Mouse (Mus musculus) kidney, adult 2 months (tissue): ENCODE measurements around the gene Gnl1. TPM values are rescaled to one million over a fixed set of nuclear protein-coding genes. Genes with fewer than 3 reads are reported as not detected.
A peak's percentile ranks its signal among the peaks of the same experiment; 100 is the strongest.
"Not testable (repeated sequence)": the region's sequence is repeated elsewhere in the genome, so short reads cannot be mapped to it uniquely, and the experiment has no call there.

Experiments used
- DNase-seq: peaks from one replicate; pipeline ENCODE4 v3.0.0; 2021
- H3K27ac ChIP-seq: fragments of 200-500 bp; 2 replicates; pipeline ENCODE4 v1.5.1; 2012; ENCODE audit warnings: low read depth, low read length, control low read depth, inconsistent platforms; ENCODE audit not compliant: insufficient read depth
- H3K27me3 ChIP-seq: fragments of 200-500 bp; replicated peaks from 2 replicates; pipeline ENCODE4 v1.6.1; 2012; ENCODE audit warnings: mild to moderate bottlenecking, moderate library complexity, low read length, inconsistent platforms; ENCODE audit not compliant: control insufficient read depth, insufficient read depth
- H3K36me3 ChIP-seq: fragments of 200-500 bp; 2 replicates; pipeline ENCODE4 v1.6.1; 2012; ENCODE audit warnings: mild to moderate bottlenecking, moderate library complexity, low read length, inconsistent platforms; ENCODE audit not compliant: control insufficient read depth, insufficient read depth
- H3K4me1 ChIP-seq: fragments of 200-500 bp; 2 replicates; pipeline ENCODE4 v1.6.1; 2011; ENCODE audit warnings: low read length; ENCODE audit not compliant: control insufficient read depth, insufficient read depth
- H3K4me3 ChIP-seq: fragments of 200-500 bp; 2 replicates; pipeline ENCODE4 v1.5.1; 2011; ENCODE audit warnings: mild to moderate bottlenecking, low read depth, low read length, control low read depth; ENCODE audit not compliant: insufficient read depth
- CTCF ChIP-seq: fragments of 200-500 bp; conservative IDR thresholded peaks from 2 replicates; pipeline ENCODE4 v1.5.1; 2011; ENCODE audit warnings: low read depth, mild to moderate bottlenecking, control low read depth, low read length, moderate library complexity, mixed read lengths; ENCODE audit not compliant: insufficient read depth, insufficient read length
- POLR2A ChIP-seq: fragments of 200-500 bp; IDR thresholded peaks from one replicate; pipeline ENCODE4 v1.6.1; 2011; ENCODE audit warnings: low read depth, low read length, control low read depth
- WGBS: fragments of 180-500 bp; shearing (Covaris S2); methylation state at CpG from one replicate; pipeline ENCODE4 v1.1.7; 2018; 5-methylcytosine and 5-hydroxymethylcytosine counted together
- polyA plus RNA-seq: library from polyadenylated mRNA; depleted of rRNA; stranded (reverse); fragments of >200 nt; gene quantifications from 2 replicates; pipeline ENCODE4 v1.2.3, GENCODE M21; 2012; rRNA removed

The Gnl1 gene
- polyA plus RNA-seq, 1 experiment, result 23.8 TPM

GRCm38 (mm10) chr17:36031583-36032331 lies 52.1 kb downstream of the Gnl1 start:
- TF ChIP-seq CTCF, result peak; percentile 41; the same call in 1 of the 2 replicates
- Histone ChIP-seq H3K27ac (peak overlapping the region; percentile 46; the same call in 1 of the 2 replicates), H3K4me3 (peak overlapping the region; percentile 53)
- peak; percentile 76 for DNase-seq
- WGBS, result under 1% methylated on average over 40 of the region's 40 CpGs
- not testable (repeated sequence) for H3K27me3 ChIP-seq, H3K4me1 ChIP-seq, H3K36me3 ChIP-seq

- 1% methylated on average over 25 of the region's 25 CpGs for WGBS
- DNase-seq, result peak; percentile 89
- peak within 1 kb of the TSS; percentile 46; the same call in 1 of the 2 replicates for H3K27ac ChIP-seq
- not testable (repeated sequence) for H3K4me1 ChIP-seq, H3K27me3 ChIP-seq, H3K36me3 ChIP-seq
- peak within 1 kb of the TSS; percentile 53 for H3K4me3 ChIP-seq
- TF ChIP-seq POLR2A, result peak; percentile 6
Observed at GRCm38 (mm10) chr17:36032351-36032875, 52.8 kb downstream of the Gnl1 start, which contains the start of gene H2-T23. Gene H2-T23 (minus strand): TSS chr17:36032855.

GRCm38 (mm10) chr17:36034524-36034923 lies 54.9 kb downstream of the Gnl1 start:
- WGBS, result 69% methylated on average over 3 of the region's 3 CpGs

GRCm38 (mm10) chr17:36035010-36035638 lies 55.5 kb downstream of the Gnl1 start:
- peak overlapping the region; percentile 55; the same call in 1 of the 2 replicates for H3K27ac ChIP-seq
- not testable (repeated sequence) for H3K36me3 ChIP-seq, H3K4me1 ChIP-seq, H3K27me3 ChIP-seq, H3K4me3 ChIP-seq
- peak; percentile 87 for DNase-seq
- TF ChIP-seq CTCF, result peak; percentile 39
- WGBS, result 28% methylated on average over 3 of the region's 3 CpGs

More at GRCm38 (mm10) chr17:36034524-36034923, 54.9 kb downstream of the Gnl1 start:
- H3K4me1 ChIP-seq, H3K4me3 ChIP-seq, H3K36me3 ChIP-seq, DNase-seq, H3K27me3 ChIP-seq: not testable (repeated sequence)
- peak overlapping the region; percentile 55; the same call in 1 of the 2 replicates for H3K27ac ChIP-seq

- WGBS, result 85% methylated on average over 13 of the region's 13 CpGs
- not testable (repeated sequence) for H3K36me3 ChIP-seq, DNase-seq, H3K4me1 ChIP-seq, H3K4me3 ChIP-seq, H3K27ac ChIP-seq, H3K27me3 ChIP-seq
Observed at GRCm38 (mm10) chr17:36036126-36036525, 56.5 kb downstream of the Gnl1 start.

Other genes starting within 250 kb of the Gnl1 start
- 26.3 and 28.4 TPM in 2 replicates for gene Ier3, start 158.2 kb upstream of the Gnl1 start, polyA plus RNA-seq
- gene Flot1, start 156.6 kb upstream of the Gnl1 start, polyA plus RNA-seq, result 45.3 and 45.7 TPM in 2 replicates
- gene Tubb5, start 141.5 kb upstream of the Gnl1 start, polyA plus RNA-seq, result 98.9 and 109 TPM in 2 replicates
- gene Mdc1, start 138.3 kb upstream of the Gnl1 start, polyA plus RNA-seq, result 5.7 TPM in 2 replicates
- 4.0 and 6.3 TPM in 2 replicates for gene Nrm, start 118.5 kb upstream of the Gnl1 start, polyA plus RNA-seq
- 12.4 and 17.8 TPM in 2 replicates for gene Ppp1r18, start 114.3 kb upstream of the Gnl1 start, polyA plus RNA-seq
- 50.1 and 65.0 TPM in 2 replicates for gene Dhx16, start 100.0 kb upstream of the Gnl1 start, polyA plus RNA-seq
- gene 2310061I04Rik, start 82.4 kb upstream of the Gnl1 start, polyA plus RNA-seq, result 118 and 132 TPM in 2 replicates
- 42.9 and 54.6 TPM in 2 replicates for gene Atat1, start 69.8 kb upstream of the Gnl1 start, polyA plus RNA-seq
- gene Mrps18b, start 63.5 kb upstream of the Gnl1 start, polyA plus RNA-seq, result 91.4 and 94.1 TPM in 2 replicates
- gene Ppp1r10, start 63.4 kb upstream of the Gnl1 start, polyA plus RNA-seq, result 24.3 and 26.6 TPM in 2 replicates
- gene Abcf1, start 10.1 kb upstream of the Gnl1 start, polyA plus RNA-seq, result 59.4 and 63.6 TPM in 2 replicates
- 18.5 and 19.0 TPM in 2 replicates for gene Prr3, start 385 bp downstream of the Gnl1 start, polyA plus RNA-seq
- gene H2-T24, start 40.7 kb downstream of the Gnl1 start, polyA plus RNA-seq, result 3.5 and 5.4 TPM in 2 replicates
- 174 and 175 TPM in 2 replicates for gene H2-T23, start 53.0 kb downstream of the Gnl1 start, polyA plus RNA-seq
- 70.6 and 73.2 TPM in 2 replicates for gene H2-T22, start 62.9 kb downstream of the Gnl1 start, polyA plus RNA-seq
- gene Gm6034, start 63.1 kb downstream of the Gnl1 start, polyA plus RNA-seq, result not detected in 2 replicates
- gene Gm11127, start 78.5 kb downstream of the Gnl1 start, polyA plus RNA-seq, result 13.9 and 14.8 TPM in 2 replicates
- gene Gm19684, start 141.8 kb downstream of the Gnl1 start, polyA plus RNA-seq, result 0.15 and 0.36 TPM in 2 replicates
- 0.19 TPM in 1 of 2 replicates, not detected in the other for gene Gm7030, start 149.6 kb downstream of the Gnl1 start, polyA plus RNA-seq
- 0.14 TPM in 1 of 2 replicates, not detected in the other for gene Gm8909, start 188.7 kb downstream of the Gnl1 start, polyA plus RNA-seq
- gene H2-T3, start 210.4 kb downstream of the Gnl1 start, polyA plus RNA-seq, result not detected in 2 replicates